Comparison of ENCODE assay signal across 8 mouse cellular contexts in the genomic region with DNA sequence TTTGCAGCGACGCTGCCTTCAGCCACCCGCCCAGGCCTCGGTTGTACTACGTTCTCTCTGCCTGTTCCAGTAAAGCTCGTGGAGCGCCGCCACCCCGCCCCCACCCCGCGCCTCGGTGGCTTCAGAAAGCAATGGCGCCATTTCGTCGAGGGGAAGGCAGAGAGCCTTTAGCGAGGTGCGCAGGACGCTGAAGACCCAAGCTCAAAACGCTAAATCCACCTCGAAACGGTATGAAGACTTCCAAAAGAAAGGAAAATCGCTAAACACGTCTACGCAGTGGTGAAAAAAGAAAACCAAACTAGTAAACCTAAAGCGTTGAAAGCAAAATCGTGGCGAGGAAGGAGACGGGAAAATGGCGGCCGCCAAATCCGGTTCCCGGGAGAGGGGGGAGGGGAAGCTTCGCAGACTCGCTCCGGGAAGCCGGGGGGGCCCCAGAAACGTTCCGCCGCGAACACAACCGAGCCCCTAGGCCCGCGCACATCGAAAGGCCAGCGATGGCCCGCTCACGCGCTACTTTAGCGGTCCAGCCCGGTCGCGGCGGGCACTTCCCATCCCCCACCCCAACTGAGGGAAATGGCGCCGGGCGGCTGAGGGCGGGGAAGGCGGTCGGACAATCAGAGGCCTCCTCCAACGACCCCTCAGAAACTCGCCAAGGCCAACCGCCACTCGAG. TPM values are rescaled to one million over a fixed set of nuclear protein-coding genes. Genes with fewer than 3 reads are reported as not detected.
DNase-seq lines count a peak whose midpoint lies in the region; ATAC-seq lines count a peak whose summit lies in the region.

No protein-coding gene starts in this region.

- H3K4me2 ChIP-seq in hindbrain, embryonic 15.5 days, result peak overlapping the region; percentile 68

- DNase-seq in R1 (ENCODE audit: low read depth, low spot score), result peak; percentile 80
- DNase-seq in cerebellum, postnatal 36 days, result peak; percentile 72 to 83
- peak; percentile 76 to 80 for DNase-seq in frontal cortex, postnatal 36 days (ENCODE audit: low spot score in 2 of 2)
- peak; percentile 49 for DNase-seq in left cerebral cortex, adult 11 months (ENCODE audit: low spot score)
- DNase-seq in lung, postnatal 36 days, result peak; percentile 78
- peak; percentile 89 for DNase-seq in retina, postnatal 1 day
- DNase-seq in thymus, postnatal 4 days, result peak; percentile 87

- H3K27ac ChIP-seq in hindbrain, embryonic 15.5 days (replicated peaks), result peak overlapping the region; percentile 100

- peak overlapping the region; percentile 79 for H3K4me3 ChIP-seq in hindbrain, embryonic 15.5 days

- peaks cover 48% of the 10 kb centered on the region for H3K4me1 ChIP-seq in hindbrain, embryonic 15.5 days (replicated peaks)

- ATAC-seq in hindbrain, embryonic 15.5 days (ENCODE audit: low FRiP score, low read depth), result peak; percentile 13; the same call in 1 of the 2 replicates

- WGBS in hindbrain, embryonic 15.5 days, result under 1% methylated on average over 63 of the region's 63 CpGs

- H3K27me3 ChIP-seq in hindbrain, embryonic 15.5 days, result no peaks in the 10 kb centered on the region

- H3K36me3 ChIP-seq in hindbrain, embryonic 15.5 days, result peaks cover 30% of the 10 kb centered on the region

- H3K9ac ChIP-seq in hindbrain, embryonic 15.5 days, result peak overlapping the region; percentile 98

- H3K9me3 ChIP-seq in hindbrain, embryonic 15.5 days, result no peaks in the 10 kb centered on the region

RNA-seq across cellular contexts. Expression of a gene that starts 0.7 kb away (rescaled TPM):
- 1,277 and 1,313 TPM in 2 replicates for polyA plus RNA-seq in hindbrain, embryonic 15.5 days (2015; fragmentation: Nextera tagmentation; extraction: Ambion mirVana)

RNA-seq across cellular contexts. Expression of a gene that starts 1.1 kb away (rescaled TPM):
- 335 and 378 TPM in 2 replicates for polyA plus RNA-seq in hindbrain, embryonic 15.5 days (2015; fragmentation: Nextera tagmentation; extraction: Ambion mirVana)

RNA-seq across cellular contexts. Expression of a gene that starts 36.6 kb away (rescaled TPM):
- polyA plus RNA-seq in hindbrain, embryonic 15.5 days (2015; fragmentation: Nextera tagmentation; extraction: Ambion mirVana), result 7.4 and 7.5 TPM in 2 replicates

RNA-seq across cellular contexts. Expression of a gene that starts 54.7 kb away (rescaled TPM):
- 61.6 and 62.0 TPM in 2 replicates for polyA plus RNA-seq in hindbrain, embryonic 15.5 days (2015; fragmentation: Nextera tagmentation; extraction: Ambion mirVana)

Comparison
In these comparisons a context has a peak if more than half of its experiments do, and no peak if none do; other contexts are left out.
1. Peak in every context shown above with its lines: DNase-seq, ATAC-seq, H3K4me3 ChIP-seq and H3K27ac ChIP-seq.